Mouse (Mus musculus) ES-Bruce4 (cell line): ENCODE measurements around the gene Baiap2l2. TPM values are rescaled to one million over a fixed set of nuclear protein-coding genes. Genes with fewer than 3 reads are reported as not detected.

Experiments
- H3K27ac ChIP-seq: 2 replicates; pipeline ENCODE4 v1.5.1; 2012; ENCODE audit warnings: low read length, inconsistent platforms; ENCODE audit not compliant: insufficient read depth
- H3K27me3 ChIP-seq: 2 replicates; pipeline ENCODE4 v1.6.1; 2012; ENCODE audit warnings: mild to moderate bottlenecking, low read length, inconsistent platforms; ENCODE audit not compliant: control insufficient read depth, poor library complexity, insufficient read depth, severe bottlenecking
- H3K36me3 ChIP-seq: 2 replicates; pipeline ENCODE4 v1.6.1; 2012; ENCODE audit warnings: inconsistent platforms, mild to moderate bottlenecking, low read length, moderate library complexity; ENCODE audit not compliant: control insufficient read depth, poor library complexity, insufficient read depth, severe bottlenecking
- H3K4me1 ChIP-seq: one replicate; pipeline ENCODE4 v1.8.1; 2011; ENCODE audit warnings: low read length; ENCODE audit not compliant: control insufficient read depth, insufficient read depth
- H3K4me3 ChIP-seq: 2 replicates; pipeline ENCODE4 v1.5.1; 2011; ENCODE audit warnings: low read depth, mild to moderate bottlenecking, low read length
- H3K9ac ChIP-seq: 2 replicates; pipeline ENCODE4 v1.6.1; 2012; ENCODE audit warnings: low read depth, mild to moderate bottlenecking, inconsistent platforms; ENCODE audit not compliant: poor library complexity, severe bottlenecking
- H3K9me3 ChIP-seq: replicated peaks from 2 replicates; pipeline ENCODE4 v1.6.1; 2012; ENCODE audit warnings: mild to moderate bottlenecking, low read length, inconsistent platforms; ENCODE audit not compliant: control insufficient read depth, poor library complexity, insufficient read depth, severe bottlenecking
- CTCF ChIP-seq: IDR thresholded peaks from one replicate; pipeline ENCODE4 v1.8.1; 2011; ENCODE audit warnings: low read depth, low read length
- EP300 ChIP-seq: IDR thresholded peaks from 2 replicates; pipeline ENCODE4 v1.6.1; 2011; ENCODE audit warnings: low read depth, low read length; ENCODE audit not compliant: insufficient read depth
- POLR2A ChIP-seq: IDR thresholded peaks from one replicate; pipeline ENCODE4 v1.8.1; 2011; ENCODE audit warnings: low read length; ENCODE audit not compliant: insufficient read depth
- polyA plus RNA-seq: library from polyadenylated mRNA; stranded (reverse); fragments of >200 nt; gene quantifications from 2 replicates; pipeline ENCODE4 v1.2.4, GENCODE M21; 2011; ENCODE audit warnings: low read depth; ENCODE audit not compliant: missing spikeins, insufficient read depth, insufficient read length

Baiap2l2 gene
- polyA plus RNA-seq, 1 experiment = 0.69 TPM

GRCm38 (mm10) chr15:79290340-79290739 is 5.0 kb upstream of the Baiap2l2 start:
- Histone ChIP-seq H3K9me3 (no peaks in the 10 kb centered on the region), H3K4me3 (no peak overlapping the region), H3K9ac (no peak overlapping the region), H3K27ac (no peak overlapping the region), H3K27me3 (no peaks in the 10 kb centered on the region), H3K36me3 (no peaks in the 10 kb centered on the region; the same call in none of the 2 replicates), H3K4me1 (no peaks in the 10 kb centered on the region)
- TF ChIP-seq POLR2A (no peak), CTCF (no peak), EP300 (no peak)

- H3K4me3 ChIP-seq = no peak overlapping the region
- no peak overlapping the region for H3K9ac ChIP-seq
- H3K27me3 ChIP-seq = no peaks in the 10 kb centered on the region
- no peaks in the 10 kb centered on the region for H3K9me3 ChIP-seq
- H3K4me1 ChIP-seq = no peaks in the 10 kb centered on the region
- TF ChIP-seq POLR2A = no peak
- no peak for TF ChIP-seq EP300
- no peak for TF ChIP-seq CTCF
- no peak overlapping the region for H3K27ac ChIP-seq
- no peaks in the 10 kb centered on the region; the same call in 1 of the 2 replicates for H3K36me3 ChIP-seq
Observed at GRCm38 (mm10) chr15:79289441-79289840, 4.1 kb upstream of the Baiap2l2 start.

GRCm38 (mm10) chr15:79288387-79288786 is 3.0 kb upstream of the Baiap2l2 start:
- Histone ChIP-seq H3K36me3 (no peaks in the 10 kb centered on the region), H3K4me3 (no peak overlapping the region), H3K9ac (no peak overlapping the region), H3K4me1 (no peaks in the 10 kb centered on the region), H3K27ac (no peak overlapping the region), H3K27me3 (no peaks in the 10 kb centered on the region), H3K9me3 (no peaks in the 10 kb centered on the region)
- no peak for TF ChIP-seq POLR2A
- TF ChIP-seq CTCF = no peak
- no peak for TF ChIP-seq EP300

DNA sequence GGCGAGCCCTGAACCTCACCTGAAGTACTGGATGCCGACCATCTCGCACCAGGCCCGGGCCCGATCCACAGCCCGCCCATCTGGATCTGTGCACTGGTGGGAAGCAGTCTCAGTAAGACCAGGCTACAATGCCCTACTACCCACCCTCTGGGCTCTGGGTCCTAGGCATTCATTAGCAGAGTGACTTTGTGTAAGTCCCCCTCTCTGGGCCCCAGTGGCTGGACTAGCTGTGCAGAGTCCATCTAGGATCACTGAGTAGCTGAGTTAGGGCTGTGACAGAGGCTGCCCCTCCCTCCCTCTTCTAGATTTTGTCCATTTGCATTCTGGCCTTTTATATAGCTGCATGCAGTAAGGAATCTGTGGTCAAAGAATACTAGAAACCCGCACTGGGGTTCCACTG is 1.8 kb upstream of the Baiap2l2 start:
- H3K27ac ChIP-seq = no peak overlapping the region
- TF ChIP-seq CTCF (no peak), EP300 (no peak), POLR2A (no peak)
- H3K36me3 ChIP-seq = no peaks in the 10 kb centered on the region
- no peaks in the 10 kb centered on the region for H3K9me3 ChIP-seq
- H3K4me1 ChIP-seq = no peaks in the 10 kb centered on the region
- no peaks in the 10 kb centered on the region for H3K27me3 ChIP-seq
- no peak overlapping the region for H3K9ac ChIP-seq
- H3K4me3 ChIP-seq = no peak overlapping the region

- no peak for TF ChIP-seq CTCF
- no peak for TF ChIP-seq POLR2A
- TF ChIP-seq EP300 = no peak
- no peak overlapping the region for H3K4me3 ChIP-seq
- H3K27me3 ChIP-seq = no peaks in the 10 kb centered on the region
- H3K9ac ChIP-seq = no peak overlapping the region
- H3K9me3 ChIP-seq = no peaks in the 10 kb centered on the region
- H3K4me1 ChIP-seq = no peaks in the 10 kb centered on the region
- no peak overlapping the region for H3K27ac ChIP-seq
- no peaks in the 10 kb centered on the region for H3K36me3 ChIP-seq
Observed at GRCm38 (mm10) chr15:79286141-79286540, 804 bp upstream of the Baiap2l2 start.

GRCm38 (mm10) chr15:79283371-79283770 is 2.0 kb downstream of the Baiap2l2 start:
- TF ChIP-seq EP300 (no peak), CTCF (no peak), POLR2A (no peak)
- Histone ChIP-seq H3K9ac (no peak overlapping the region), H3K4me1 (peaks cover 2% of the 10 kb centered on the region), H3K27ac (no peak overlapping the region), H3K36me3 (no peaks in the 10 kb centered on the region), H3K9me3 (no peaks in the 10 kb centered on the region), H3K27me3 (no peaks in the 10 kb centered on the region), H3K4me3 (no peak overlapping the region)
